Mouse (Mus musculus) heart, adult 2 months (tissue): ENCODE measurements around the gene Smarca2. TPM values are rescaled to one million over a fixed set of nuclear protein-coding genes. Genes with fewer than 3 reads are reported as not detected.
A peak's percentile ranks its signal among the peaks of the same experiment; 100 is the strongest.

Experiments
- DNase-seq, 2 experiments: peaks; one replicate each; pipeline ENCODE4 v3.0.0; 2021
- H3K27ac ChIP-seq: fragments of 200-600 bp; 2 replicates; pipeline ENCODE4 v1.8.1; 2022
- H3K27me3 ChIP-seq: fragments of 200-500 bp; 2 replicates; pipeline ENCODE4 v1.6.1; 2012; ENCODE audit warnings: mild to moderate bottlenecking, low read length, inconsistent platforms, mixed read lengths; ENCODE audit not compliant: control insufficient read depth, insufficient read depth
- H3K36me3 ChIP-seq: fragments of 200-500 bp; 2 replicates; pipeline ENCODE4 v1.6.1; 2012; ENCODE audit warnings: low read length, inconsistent platforms; ENCODE audit not compliant: control insufficient read depth, insufficient read depth
- H3K4me1 ChIP-seq: fragments of 200-500 bp; 2 replicates; pipeline ENCODE4 v1.6.1; 2011; ENCODE audit warnings: low read length; ENCODE audit not compliant: control insufficient read depth, insufficient read depth
- H3K4me3 ChIP-seq: fragments of 200-600 bp; 2 replicates; pipeline ENCODE4 v1.8.1; 2022
- H3K79me2 ChIP-seq: fragments of 200-500 bp; replicated peaks from 2 replicates; pipeline ENCODE4 v1.6.1; 2012; ENCODE audit warnings: mild to moderate bottlenecking, inconsistent platforms, low read length, moderate library complexity, mixed read lengths; ENCODE audit not compliant: control insufficient read depth, insufficient read depth
- H3K9ac ChIP-seq: fragments of 200-500 bp; 2 replicates; pipeline ENCODE4 v1.6.1; 2012; ENCODE audit warnings: low read depth, mild to moderate bottlenecking, control low read depth, inconsistent platforms, low read length, mixed read lengths
- CTCF ChIP-seq: fragments of 200-600 bp; IDR thresholded peaks from 2 replicates; pipeline ENCODE4 v1.8.1; 2022; ENCODE audit warnings: antibody characterized with exemption, mild to moderate bottlenecking, moderate library complexity
- EP300 ChIP-seq: fragments of 200-500 bp; IDR thresholded peaks from 2 replicates; pipeline ENCODE4 v1.6.1; 2011; ENCODE audit warnings: low read depth, low read length, control low read depth; ENCODE audit not compliant: insufficient read depth
- POLR2A ChIP-seq: fragments of 200-500 bp; IDR thresholded peaks from 2 replicates; pipeline ENCODE4 v1.6.1; 2011; ENCODE audit warnings: mild to moderate bottlenecking, low read depth, low read length, control low read depth; ENCODE audit not compliant: insufficient read depth
- WGBS: fragments of 180-500 bp; shearing (Covaris S2); methylation state at CpG from one replicate; pipeline ENCODE4 v1.1.7; 2018; 5-methylcytosine and 5-hydroxymethylcytosine counted together
- intact Hi-C: fragments of 180-260 bp; cut with DNase I; formaldehyde crosslinking; loops from one replicate; pipeline ENCODE4 v1.15.1; 2025
- polyA plus RNA-seq: library from polyadenylated mRNA; depleted of rRNA; stranded (reverse); fragments of >200 nt; gene quantifications from 2 replicates; pipeline ENCODE4 v1.2.3, GENCODE M21; 2012
- total RNA-seq, 2 experiments: library from RNA; stranded (reverse); gene quantifications; 2 replicates each; pipeline ENCODE4 v1.2.3; 2021

Smarca2 gene
- total and polyA plus RNA-seq, 3 experiments: 24.3 to 72.1 (median 65.7) TPM

DNA sequence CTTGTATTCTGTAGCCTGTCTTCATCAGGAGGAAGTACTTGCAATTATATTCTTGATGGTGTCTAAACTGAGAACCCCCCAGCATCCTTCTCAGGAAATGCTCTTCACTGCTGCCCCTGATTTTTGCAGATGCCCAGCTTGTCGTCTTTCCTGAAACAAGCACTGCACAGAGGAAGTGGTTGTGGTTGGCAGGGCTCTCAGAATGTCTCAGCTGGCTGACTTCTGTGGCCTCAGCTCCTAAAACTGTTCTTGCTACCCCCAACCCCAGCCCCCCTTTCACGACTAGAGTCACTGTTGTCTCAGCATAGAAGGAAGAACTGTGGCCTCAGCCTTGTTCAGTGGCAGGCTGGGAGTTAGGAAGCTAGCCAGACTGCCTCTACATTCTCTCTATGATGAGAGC, 41.3 kb downstream of the Smarca2 start:
- H3K4me3 ChIP-seq: no peak overlapping the region
- peaks cover 22% of the 10 kb centered on the region for H3K36me3 ChIP-seq
- peak in 1 of 2 experiments; percentile 46 for DNase-seq
- TF ChIP-seq EP300 (no peak), CTCF (no peak), POLR2A (no peak)
- 24% methylated on average over 2 of the region's 2 CpGs for WGBS
- peaks cover 10% of the 10 kb centered on the region for H3K4me1 ChIP-seq
- H3K27me3 ChIP-seq: no peaks in the 10 kb centered on the region
- intact Hi-C loops: no loop called here
- no peak overlapping the region for H3K9ac ChIP-seq
- H3K79me2 ChIP-seq: no peaks in the 10 kb centered on the region; the same call in 1 of the 2 replicates
- no peak overlapping the region for H3K27ac ChIP-seq

DNA sequence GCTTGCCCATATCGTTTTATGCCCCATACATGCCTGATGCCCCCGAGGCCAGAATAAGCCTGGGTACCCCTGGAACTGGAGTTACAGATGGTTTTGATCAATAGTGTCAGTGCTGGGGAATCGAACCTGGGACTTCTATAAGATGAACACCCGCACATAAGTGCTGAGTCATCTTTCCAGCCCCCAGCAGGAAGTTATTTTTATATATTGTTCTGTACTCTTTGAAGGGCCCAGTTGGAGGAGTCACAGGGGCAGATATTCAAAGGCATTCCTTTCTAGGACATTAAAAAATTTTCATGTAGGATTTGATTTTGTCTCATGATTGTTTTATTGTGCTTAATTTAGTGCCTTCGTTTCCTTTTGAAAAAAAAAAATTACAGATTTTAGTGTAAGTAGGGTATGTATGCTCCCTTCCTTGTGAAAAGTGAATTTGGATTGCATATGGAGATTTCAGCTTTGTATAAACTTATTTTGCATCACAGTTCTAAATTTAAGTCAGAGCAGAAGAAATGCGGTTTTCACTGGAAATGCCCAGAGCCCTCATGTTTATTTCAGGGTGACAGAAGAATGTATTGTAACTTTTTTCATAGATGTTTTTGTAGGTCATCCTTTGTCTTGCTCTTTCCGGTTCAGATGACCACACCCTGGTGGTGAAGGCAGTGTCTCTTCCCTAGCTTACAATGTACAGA, 45.9 kb downstream of the Smarca2 start:
- TF ChIP-seq CTCF (no peak), EP300 (no peak), POLR2A (no peak)
- Histone ChIP-seq H3K27me3 (no peaks in the 10 kb centered on the region), H3K27ac (no peak overlapping the region), H3K4me3 (no peak overlapping the region), H3K4me1 (no peaks in the 10 kb centered on the region), H3K9ac (no peak overlapping the region), H3K36me3 (peaks cover 4% of the 10 kb centered on the region), H3K79me2 (no peaks in the 10 kb centered on the region)
- DNase-seq: no peak
- intact Hi-C loops: no loop called here
- WGBS: 83% methylated on average over 7 of the region's 7 CpGs

DNA sequence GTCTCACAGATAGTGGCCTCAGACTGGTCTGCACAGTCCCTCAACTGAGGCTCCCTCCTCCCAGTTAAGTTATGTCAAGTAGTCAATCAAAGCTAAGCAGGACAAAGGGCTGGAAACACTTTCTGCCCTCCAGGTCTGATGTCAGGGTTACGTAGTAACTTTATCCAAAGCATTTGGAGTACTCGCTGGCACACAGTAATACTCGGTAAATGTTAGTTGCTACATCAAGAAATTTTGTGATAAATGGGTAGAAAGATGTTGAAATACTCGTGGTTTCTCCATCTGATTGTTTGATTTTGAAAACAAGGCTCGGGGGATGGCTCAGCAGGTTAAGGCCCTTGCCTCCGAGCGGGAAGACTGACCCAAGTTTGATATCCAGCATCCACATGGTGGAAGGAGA, 53.5 kb downstream of the Smarca2 start:
- Histone ChIP-seq H3K9ac (no peak overlapping the region), H3K4me1 (no peaks in the 10 kb centered on the region), H3K27me3 (no peaks in the 10 kb centered on the region), H3K79me2 (no peaks in the 10 kb centered on the region), H3K4me3 (no peak overlapping the region), H3K36me3 (no peaks in the 10 kb centered on the region; the same call in 1 of the 2 replicates), H3K27ac (no peak overlapping the region)
- DNase-seq: no peak
- WGBS: 81% methylated on average over 7 of the region's 7 CpGs
- intact Hi-C loops: no loop called here
- TF ChIP-seq POLR2A (no peak), EP300 (no peak), CTCF (no peak)

DNA sequence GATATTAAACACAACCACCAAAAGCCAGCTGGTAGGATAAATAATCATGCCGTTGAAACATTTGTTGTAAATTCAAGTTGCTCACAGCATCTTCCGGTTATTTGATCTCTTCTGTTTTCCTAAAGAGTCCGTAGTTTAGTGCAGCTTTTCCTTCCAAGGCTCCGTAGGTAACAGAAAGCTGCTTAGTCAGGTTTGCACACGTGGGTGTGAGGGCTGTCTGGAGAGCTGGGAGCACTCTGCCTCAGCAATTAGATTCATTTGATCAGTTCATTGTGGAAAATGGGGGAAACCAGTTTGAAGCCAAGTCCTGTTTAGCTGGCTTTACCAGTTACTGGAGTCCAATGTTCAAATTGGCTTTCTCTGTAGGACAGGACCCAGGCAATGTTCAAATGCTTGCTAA, 55.1 kb downstream of the Smarca2 start:
- Histone ChIP-seq H3K4me1 (no peaks in the 10 kb centered on the region), H3K36me3 (no peaks in the 10 kb centered on the region; the same call in 1 of the 2 replicates), H3K79me2 (no peaks in the 10 kb centered on the region), H3K27ac (no peak overlapping the region), H3K4me3 (no peak overlapping the region), H3K27me3 (no peaks in the 10 kb centered on the region), H3K9ac (no peak overlapping the region)
- intact Hi-C loops: no loop called here
- no peak for DNase-seq
- no peak for TF ChIP-seq POLR2A
- no peak for TF ChIP-seq EP300
- TF ChIP-seq CTCF: no peak
- 93% methylated on average over 5 of the region's 5 CpGs for WGBS

DNA sequence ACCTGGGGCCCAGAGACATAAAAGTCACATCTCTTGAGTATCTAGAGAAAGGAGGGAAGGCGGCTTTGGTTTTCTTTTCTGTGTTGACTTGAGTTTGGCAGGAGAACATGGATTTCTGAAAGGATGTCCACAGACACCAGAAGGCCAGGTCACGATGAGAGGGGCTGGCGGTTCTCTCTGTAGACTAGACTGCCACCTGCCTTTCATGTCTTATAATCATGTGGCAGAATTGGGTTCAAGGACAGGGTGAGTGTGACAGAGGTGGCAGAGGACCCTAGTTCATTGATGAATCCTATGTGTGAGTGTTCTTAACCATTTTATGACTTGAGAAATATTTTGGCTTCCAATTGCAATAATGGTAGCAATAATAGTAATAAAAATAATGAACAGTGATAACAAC, 56.3 kb downstream of the Smarca2 start:
- no peaks in the 10 kb centered on the region for H3K4me1 ChIP-seq
- no peaks in the 10 kb centered on the region for H3K79me2 ChIP-seq
- peaks cover 2% of the 10 kb centered on the region; the same call in 1 of the 2 replicates for H3K36me3 ChIP-seq
- no peaks in the 10 kb centered on the region for H3K27me3 ChIP-seq
- no peak for DNase-seq
- TF ChIP-seq POLR2A (no peak), EP300 (no peak), CTCF (peak; percentile 43)
- intact Hi-C loops: no loop called here
- no peak overlapping the region for H3K4me3 ChIP-seq
- 85% methylated on average over 3 of the region's 3 CpGs for WGBS
- H3K27ac ChIP-seq: no peak overlapping the region
- no peak overlapping the region for H3K9ac ChIP-seq

DNA sequence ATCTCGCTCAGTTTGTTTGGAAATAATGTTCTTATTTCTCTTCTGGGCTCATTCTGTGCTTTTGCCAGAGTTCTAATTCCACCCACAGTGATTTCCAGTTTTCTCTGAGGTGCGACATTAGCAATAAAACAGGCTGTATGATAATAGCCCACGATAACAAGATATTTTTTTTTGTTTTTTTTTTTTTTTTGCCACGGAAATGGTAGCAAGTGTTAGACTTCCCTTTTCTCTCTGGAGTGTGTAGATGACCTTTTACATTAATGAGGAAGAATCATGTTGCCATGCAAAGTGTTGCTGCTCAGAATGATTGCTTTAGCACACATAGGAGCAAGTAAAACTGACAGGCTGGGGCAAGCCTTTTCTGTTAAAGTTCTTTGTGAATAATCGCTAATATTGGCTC, 61.5 kb downstream of the Smarca2 start:
- intact Hi-C loops: no loop called here

More for the DNA sequence above, 61.5 kb downstream of the Smarca2 start:
- TF ChIP-seq CTCF (no peak), POLR2A (no peak), EP300 (no peak)
- WGBS: 67% methylated on average over 5 of the region's 5 CpGs
- H3K4me3 ChIP-seq: no peak overlapping the region
- H3K27ac ChIP-seq: no peak overlapping the region
- no peak overlapping the region for H3K9ac ChIP-seq
- H3K36me3 ChIP-seq: peaks cover 5% of the 10 kb centered on the region
- no peaks in the 10 kb centered on the region for H3K4me1 ChIP-seq
- no peaks in the 10 kb centered on the region for H3K79me2 ChIP-seq
- DNase-seq: no peak
- H3K27me3 ChIP-seq: no peaks in the 10 kb centered on the region
